Mouse (Mus musculus) heart, adult 2 months (tissue): Measurements from ENCODE around the gene Arhgef18.

ENCODE experiments used
- CTCF ChIP-seq: fragments of 200-600 bp; IDR thresholded peaks from 2 replicates; pipeline ENCODE4 v1.8.1; 2022; ENCODE audit warnings: antibody characterized with exemption, mild to moderate bottlenecking, moderate library complexity
- EP300 ChIP-seq: fragments of 200-500 bp; IDR thresholded peaks from 2 replicates; pipeline ENCODE4 v1.6.1; 2011; ENCODE audit warnings: low read depth, low read length, control low read depth; ENCODE audit not compliant: insufficient read depth
- POLR2A ChIP-seq: fragments of 200-500 bp; IDR thresholded peaks from 2 replicates; pipeline ENCODE4 v1.6.1; 2011; ENCODE audit warnings: mild to moderate bottlenecking, low read depth, low read length, control low read depth; ENCODE audit not compliant: insufficient read depth

GRCm38 (mm10) chr8:3367086-3367485 lies 25.7 kb upstream of the Arhgef18 start:
- TF ChIP-seq EP300 (no peak), POLR2A (no peak), CTCF (no peak)
